Mouse (Mus musculus): ENCODE data around the gene Myoz2.

The Myoz2 gene

DNA sequence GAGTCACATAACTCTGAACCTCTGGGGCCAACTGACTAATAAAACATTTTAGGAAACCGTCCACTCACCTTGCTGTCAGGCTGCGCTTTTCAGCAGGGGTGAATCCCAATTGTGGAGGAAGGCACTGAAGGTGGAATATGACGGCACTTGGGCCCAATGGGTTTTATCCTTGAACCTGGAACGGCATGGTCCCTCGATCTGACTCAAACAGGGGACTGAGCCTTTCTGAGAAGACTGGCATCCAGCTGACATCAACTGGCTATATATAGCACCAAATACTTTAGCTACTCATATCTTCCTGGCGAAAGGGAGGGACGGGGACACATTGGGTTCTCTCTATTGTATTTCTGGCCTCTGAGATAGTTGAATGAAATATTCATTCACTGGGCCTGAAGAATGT is at the start of gene Myoz2:
Gene Myoz2 (minus strand): TSS at position 264 of the 400 bp plus-strand sequence.
- DNase-seq: no peak

- DNase-seq: no peak
Observed at GRCm38 (mm10) chr3:123081665-123082064, 46.9 kb upstream of the Myoz2 start.

GRCm38 (mm10) chr3:123080943-123081342 is 46.1 kb upstream of the Myoz2 start:
- DNase-seq: no peak

GRCm38 (mm10) chr3:123080017-123080725 is 45.4 kb upstream of the Myoz2 start:
- DNase-seq: no peak

DNA sequence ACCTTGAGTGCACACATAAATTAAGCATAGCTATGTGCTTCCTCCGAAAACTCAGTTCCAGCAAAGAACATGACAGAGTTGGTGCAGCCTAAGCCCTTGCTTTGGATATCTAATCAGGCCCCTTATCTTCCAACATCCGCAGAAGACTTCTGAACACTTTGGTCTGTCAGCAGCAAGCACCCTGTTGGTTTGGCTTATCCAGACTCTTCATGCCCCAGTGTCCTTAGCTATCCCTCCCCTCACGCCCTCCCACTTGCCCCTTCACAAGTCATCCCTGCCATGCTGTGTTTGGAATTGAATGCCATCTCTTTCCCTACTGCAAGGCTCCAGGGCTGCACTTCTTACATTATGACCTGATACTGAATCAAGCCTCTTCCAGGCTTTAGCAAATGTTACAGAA is 40.9 kb upstream of the Myoz2 start:
- no peak for DNase-seq

DNA sequence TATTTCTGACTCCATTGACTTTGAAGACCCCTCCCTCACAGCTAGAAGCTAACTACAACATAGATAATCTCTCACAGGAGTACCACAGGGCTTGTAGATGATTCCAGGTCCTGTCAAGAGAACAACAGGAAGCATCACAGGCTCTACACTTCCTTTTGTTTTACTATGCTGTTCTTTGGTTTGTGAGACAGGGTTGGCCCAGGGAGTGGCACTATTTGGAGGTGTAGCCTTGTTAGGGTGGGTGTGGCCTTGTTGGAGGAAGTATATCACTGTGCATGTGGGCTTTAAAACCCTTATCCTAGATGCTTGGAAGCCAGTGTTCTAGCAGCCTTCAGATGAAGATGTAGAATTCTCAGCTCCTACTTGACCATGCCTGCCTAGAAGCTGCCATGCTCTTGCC is 40.2 kb upstream of the Myoz2 start:
- no peak for DNase-seq

- DNase-seq: no peak
Observed at GRCm38 (mm10) chr3:123073351-123073750, 38.5 kb upstream of the Myoz2 start.

- DNase-seq: no peak
Observed at GRCm38 (mm10) chr3:123072472-123072871, 37.7 kb upstream of the Myoz2 start.

- no peak for DNase-seq
Observed at GRCm38 (mm10) chr3:123070996-123071395, 36.2 kb upstream of the Myoz2 start.

DNA sequence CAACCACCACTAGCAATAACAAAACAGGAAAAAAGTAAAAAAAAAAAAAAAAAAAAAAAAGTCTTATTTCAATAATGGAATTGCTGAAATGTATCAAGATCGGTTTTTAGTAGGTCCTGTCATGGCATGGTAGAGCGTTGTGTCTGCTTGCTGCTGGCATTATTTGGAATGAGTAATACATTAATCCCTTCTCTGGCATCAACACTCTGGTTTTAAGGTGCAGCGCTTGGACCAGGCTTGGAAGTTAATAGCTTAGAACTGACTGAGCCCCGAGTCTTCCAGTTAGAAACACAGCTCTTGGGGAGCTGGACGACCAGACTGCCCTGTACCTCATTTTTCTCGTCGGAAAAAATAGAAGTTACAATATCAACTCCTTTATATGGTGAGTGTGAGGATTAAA is 32.0 kb upstream of the Myoz2 start:
- no peak for DNase-seq

GRCm38 (mm10) chr3:123065466-123065865 is 30.7 kb upstream of the Myoz2 start:
- no peak for DNase-seq

DNA sequence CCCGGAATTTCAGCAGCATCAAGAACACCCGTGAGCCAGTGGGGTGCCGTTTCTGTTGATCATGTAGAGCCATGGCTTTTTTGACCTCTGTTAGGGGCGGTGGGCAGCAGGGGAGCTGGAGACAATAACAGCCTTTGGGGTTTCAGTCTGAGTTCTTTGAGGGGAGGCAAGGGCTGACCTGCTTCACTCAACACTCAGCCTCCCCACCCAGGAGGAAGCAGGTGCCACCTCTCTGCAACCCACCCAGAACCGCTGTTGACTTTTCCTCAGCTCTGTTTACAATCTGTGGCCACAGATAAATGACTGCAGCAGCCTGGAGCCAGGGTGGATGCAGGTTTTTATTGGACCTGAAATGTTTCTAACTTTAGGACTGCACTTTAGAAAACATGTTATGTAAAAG is 29.4 kb upstream of the Myoz2 start:
- DNase-seq: no peak

- no peak for DNase-seq
Observed at GRCm38 (mm10) chr3:123061931-123062330, 27.1 kb upstream of the Myoz2 start.

DNA sequence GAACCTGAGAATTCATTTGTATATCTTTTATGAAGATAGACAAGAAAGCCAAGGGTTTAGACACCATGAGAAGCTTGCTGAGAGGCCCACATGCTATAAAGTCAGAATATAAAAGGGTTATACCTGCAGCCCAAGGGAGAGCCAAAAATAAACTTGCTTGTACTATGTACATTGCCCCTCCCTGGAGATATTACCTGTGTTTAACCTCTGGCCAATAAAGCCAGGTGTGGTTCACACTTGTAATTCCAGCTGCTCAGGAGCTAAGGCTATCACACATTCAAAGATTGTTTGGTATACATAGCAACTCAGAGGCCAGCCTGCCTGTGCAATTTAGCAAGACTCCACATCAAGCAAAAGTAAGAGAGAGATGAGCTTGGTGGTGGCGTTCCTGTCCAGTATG is 24.0 kb upstream of the Myoz2 start:
- no peak for DNase-seq

DNA sequence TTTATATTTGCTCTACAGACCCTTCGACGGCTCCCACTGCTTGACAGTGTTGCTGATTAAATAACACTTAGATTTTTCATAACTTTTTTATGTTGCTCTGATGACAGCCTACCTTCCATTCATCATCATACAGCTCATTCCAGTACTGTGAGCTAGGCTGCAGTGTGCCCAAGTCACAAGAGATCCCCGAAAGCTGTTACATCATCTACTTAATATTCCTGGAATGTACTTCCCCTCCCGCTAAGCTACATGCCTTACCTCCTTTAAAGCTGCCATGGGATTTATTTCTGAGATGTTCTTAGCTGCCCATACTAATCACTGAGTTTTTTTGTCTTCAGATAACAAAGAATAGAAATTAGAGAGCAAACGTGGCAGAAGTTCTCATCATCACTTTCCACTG is 19.4 kb upstream of the Myoz2 start:
- no peak for DNase-seq

DNA sequence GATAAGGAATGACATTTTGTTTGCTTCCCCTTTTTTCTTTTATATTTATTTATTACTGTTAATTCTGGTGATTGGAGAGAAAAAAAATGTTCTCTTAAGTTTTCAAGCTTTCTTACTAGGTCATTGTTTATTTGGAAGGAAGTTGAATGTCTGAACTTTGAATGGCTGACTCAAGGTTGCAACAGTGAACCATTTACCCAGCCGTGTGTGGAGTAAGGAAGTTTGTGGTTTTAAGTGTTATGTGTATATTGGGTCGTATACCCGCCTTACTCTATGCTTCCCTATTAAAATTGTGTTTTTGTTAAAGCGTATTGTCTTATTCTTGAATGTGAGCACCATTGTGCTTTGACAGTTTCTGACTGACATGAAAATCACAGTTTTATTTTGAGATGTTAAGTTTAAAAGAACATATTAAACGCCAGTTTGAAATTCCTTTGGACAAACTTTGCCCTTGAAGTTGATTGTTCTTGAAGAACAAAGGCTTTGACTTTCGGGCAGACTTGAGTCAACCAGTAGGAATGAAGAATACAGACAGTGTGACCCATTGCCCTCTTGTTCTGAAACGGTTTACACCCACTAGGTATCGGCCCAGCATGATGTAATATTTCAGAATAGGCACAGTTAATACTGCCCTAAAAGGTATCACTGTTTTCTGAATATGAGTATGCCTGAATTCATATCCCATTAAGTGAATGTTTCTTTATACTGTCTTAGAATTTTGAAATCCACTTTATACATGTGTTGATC is 18.6 kb upstream of the Myoz2 start:
- DNase-seq: no peak

DNA sequence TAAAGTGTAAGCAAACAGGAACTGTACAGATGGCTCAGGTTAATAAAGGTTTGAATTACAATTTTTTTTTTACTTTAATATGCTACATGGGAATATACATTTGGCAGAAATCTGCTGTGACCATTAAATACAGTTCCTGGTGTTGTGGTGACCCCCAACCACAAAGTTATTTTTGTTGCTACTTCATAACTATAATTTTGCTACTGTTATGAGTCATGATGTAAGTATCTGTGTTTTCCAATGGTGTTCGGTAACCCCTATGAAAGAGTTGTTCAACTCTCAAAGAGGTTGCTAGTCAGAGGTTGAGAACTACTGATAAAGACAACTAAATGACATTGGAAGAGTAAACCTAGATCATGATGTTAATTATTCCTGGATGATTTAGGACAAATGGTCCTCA is 7.5 kb upstream of the Myoz2 start:
- DNase-seq: no peak

DNA sequence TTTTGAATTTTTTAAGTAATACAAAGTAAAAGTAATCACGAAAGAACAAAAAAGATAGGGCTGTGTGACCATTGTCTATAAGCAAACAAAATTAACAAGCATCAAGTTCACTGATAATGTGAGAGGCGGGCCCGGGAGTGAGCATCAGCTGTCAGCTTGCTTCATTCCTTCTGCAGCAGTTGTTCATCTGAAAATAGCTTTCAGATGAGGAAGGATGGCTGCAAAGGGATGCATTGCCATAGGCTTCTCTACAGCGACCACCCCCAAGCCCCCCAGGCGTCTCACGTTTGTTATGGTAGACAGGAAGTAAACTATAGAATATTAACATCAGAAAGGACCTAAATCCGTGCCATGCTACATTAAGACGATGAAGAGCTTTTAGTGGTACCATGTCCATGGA is 1.0 kb downstream of the Myoz2 start:
- no peak for DNase-seq

- no peak for DNase-seq
Observed at GRCm38 (mm10) chr3:123025634-123026033, 9.2 kb downstream of the Myoz2 start.

- DNase-seq: no peak
Observed at GRCm38 (mm10) chr3:123024496-123025234, 10.2 kb downstream of the Myoz2 start.

DNA sequence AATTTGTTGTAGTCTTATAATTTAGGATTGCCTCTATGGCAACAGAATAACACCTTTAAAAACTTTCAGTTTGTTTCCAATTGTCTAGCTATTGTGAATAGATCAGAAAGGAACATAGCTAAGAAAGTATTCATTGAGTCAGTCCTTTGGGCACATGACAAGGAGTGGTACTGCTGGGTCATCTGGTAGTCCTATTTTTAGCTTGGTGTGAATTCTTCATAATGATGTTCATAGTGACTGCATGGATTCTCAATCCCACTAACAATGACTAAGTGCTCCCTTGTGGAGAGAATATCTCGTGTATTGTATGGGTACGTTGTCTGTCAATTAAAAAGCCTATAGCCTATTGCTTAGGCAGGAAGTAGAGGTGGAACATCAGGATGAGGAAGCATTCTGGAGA is 16.0 kb downstream of the Myoz2 start:
- DNase-seq: no peak

DNA sequence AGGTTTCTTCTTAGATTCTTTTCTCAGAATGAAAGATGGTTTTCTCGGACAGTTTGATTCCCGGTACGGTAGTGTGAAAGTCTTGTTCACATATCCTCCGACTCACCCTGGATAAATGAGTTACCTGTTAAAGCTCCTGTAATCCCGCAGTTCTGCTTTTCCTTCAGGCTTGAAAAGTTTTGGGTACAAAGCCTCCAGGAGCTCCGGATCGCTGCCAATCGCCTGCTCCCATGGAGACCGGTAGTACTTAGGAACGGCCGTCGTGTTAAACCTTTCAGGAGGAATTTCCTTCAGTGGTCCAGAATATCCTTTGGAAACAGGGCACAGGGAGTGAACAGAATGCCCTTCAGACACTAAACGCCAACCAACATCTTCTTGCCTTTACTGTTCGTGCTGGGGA is 21.3 kb downstream of the Myoz2 start:
- DNase-seq: no peak

DNA sequence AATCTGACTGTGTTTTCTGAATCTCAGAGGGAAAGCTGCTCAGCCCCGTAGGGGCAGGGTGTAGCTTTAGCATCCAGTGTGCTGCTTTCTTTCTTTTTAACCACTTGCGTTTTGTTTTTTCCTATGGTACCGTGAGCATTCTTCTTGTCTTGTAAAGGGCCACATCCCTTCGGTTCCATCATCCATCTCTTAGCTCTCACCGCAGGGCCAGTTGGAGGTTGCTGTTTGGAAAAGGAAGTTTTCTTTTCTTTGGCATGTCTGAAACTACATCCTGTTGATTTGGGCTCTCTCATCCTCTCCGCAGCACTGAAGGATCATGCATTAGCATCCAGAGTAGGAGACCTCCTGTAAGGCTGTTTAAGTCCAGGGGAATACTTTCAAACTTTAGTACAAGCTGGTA is 25.4 kb downstream of the Myoz2 start:
- DNase-seq: no peak

GRCm38 (mm10) chr3:123007386-123007785 is 27.4 kb downstream of the Myoz2 start:
- DNase-seq: no peak
